Mouse (Mus musculus) bone marrow macrophage, adult 2 months (primary cell): ENCODE results near the gene Asrgl1. TPM values are rescaled to one million over a fixed set of nuclear protein-coding genes. Genes with fewer than 3 reads are reported as not detected.

ENCODE experiments used
- H3K27ac ChIP-seq: 2 replicates; pipeline ENCODE4 v1.5.1; 2012; ENCODE audit warnings: low read depth, low read length; ENCODE audit not compliant: insufficient read depth
- H3K4me1 ChIP-seq: 2 replicates; pipeline ENCODE4 v1.6.1; 2012; ENCODE audit warnings: low read length; ENCODE audit not compliant: control insufficient read depth, insufficient read depth
- H3K4me3 ChIP-seq: 2 replicates; pipeline ENCODE4 v1.5.1; 2012; ENCODE audit warnings: mild to moderate bottlenecking, low read length, moderate library complexity; ENCODE audit not compliant: insufficient read depth
- CTCF ChIP-seq: IDR thresholded peaks from 2 replicates; pipeline ENCODE4 v1.5.1; 2012; ENCODE audit warnings: low read depth, mild to moderate bottlenecking, low read length, moderate library complexity
- POLR2A ChIP-seq: IDR thresholded peaks from 2 replicates; pipeline ENCODE4 v1.6.1; 2012; ENCODE audit warnings: mild to moderate bottlenecking, low read depth, low read length, borderline replicate concordance
- polyA plus RNA-seq: library from polyadenylated mRNA; stranded (reverse); fragments of >200 nt; gene quantifications from 2 replicates; pipeline ENCODE4 v1.2.4, GENCODE M21; 2012; ENCODE audit not compliant: missing spikeins, insufficient read depth, insufficient read length

The Asrgl1 gene
- polyA plus RNA-seq, 1 experiment, result 4.0 TPM

DNA sequence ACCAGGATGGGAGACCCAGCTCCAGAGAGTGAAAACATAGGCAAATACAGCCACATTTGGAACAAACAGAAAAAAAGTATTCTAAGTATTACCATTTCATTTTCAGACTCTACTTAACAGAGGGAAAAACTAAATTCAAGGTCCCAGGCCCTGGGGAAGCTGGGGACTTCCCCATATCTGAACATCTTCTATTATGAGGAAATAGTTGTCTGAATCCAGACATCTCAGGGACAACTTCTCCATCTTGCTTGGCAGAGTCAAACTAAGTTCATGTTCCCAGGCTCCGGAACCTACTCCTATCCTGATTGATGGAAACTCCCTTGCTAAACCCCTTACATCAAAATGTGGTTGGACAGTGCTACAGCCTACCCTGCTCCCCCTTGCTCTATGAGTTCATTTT lies 13.0 kb downstream of the Asrgl1 start:
- Histone ChIP-seq H3K27ac (no peak overlapping the region), H3K4me3 (no peak overlapping the region), H3K4me1 (peaks cover 7% of the 10 kb centered on the region)
- TF ChIP-seq POLR2A (no peak), CTCF (no peak)

DNA sequence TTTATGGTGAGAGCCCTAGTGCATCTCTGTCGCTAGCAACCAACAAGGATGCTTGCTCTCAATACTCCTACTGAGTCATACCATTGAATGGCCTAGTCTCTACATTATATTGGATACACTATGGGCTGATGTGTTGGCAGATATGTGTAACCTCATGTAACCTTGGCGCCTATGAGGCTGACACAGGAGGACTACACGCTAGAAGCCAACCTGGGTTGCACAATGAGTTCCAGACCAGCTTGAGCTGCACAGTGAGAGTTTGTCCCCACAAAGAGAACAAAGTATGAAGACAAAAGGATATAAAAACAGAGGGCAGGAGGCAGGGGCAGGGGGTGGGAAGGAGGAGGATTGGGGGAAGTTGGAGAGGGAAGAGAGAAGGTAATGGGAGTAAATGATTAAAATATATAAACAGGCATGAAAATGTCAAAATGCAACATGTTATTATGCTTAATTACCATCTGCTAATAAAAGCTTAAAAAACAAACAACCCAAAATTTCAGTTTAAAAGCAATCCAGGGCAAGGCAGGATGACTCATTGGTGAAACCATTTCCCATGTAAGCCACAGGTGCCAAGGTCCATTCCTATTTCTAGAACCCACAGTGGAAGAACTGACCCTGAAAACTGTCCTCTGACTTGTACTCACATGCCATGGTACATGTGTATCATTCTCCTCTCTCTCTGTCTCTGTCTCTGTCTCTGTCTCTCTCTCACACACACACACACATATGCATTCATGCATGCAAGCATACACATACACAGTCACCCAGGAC lies 15.6 kb downstream of the Asrgl1 start:
- TF ChIP-seq CTCF (no peak), POLR2A (no peak)
- H3K4me3 ChIP-seq, result no peak overlapping the region
- peaks cover 7% of the 10 kb centered on the region for H3K4me1 ChIP-seq
- no peak overlapping the region for H3K27ac ChIP-seq

DNA sequence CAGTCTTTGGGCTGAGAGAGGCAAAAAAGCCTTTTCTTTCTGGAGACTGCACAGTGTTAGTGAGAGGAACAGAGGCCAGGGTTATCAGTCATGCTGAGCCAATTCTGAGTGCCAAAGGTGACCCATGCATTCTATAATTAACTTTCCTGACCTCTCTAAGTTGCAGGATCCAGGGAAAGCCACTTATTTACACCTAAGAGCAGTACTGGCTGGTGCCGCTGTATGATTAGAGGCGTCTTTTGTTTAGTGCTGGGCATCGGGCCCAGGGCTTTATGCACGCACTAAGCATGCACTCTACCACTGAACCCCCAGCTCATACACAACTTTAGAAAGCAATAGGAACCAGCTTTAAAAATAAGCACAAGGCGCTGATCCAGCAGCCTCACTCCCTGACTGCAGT lies 18.2 kb downstream of the Asrgl1 start:
- Histone ChIP-seq H3K4me1 (peaks cover 6% of the 10 kb centered on the region), H3K4me3 (no peak overlapping the region), H3K27ac (no peak overlapping the region)
- no peak for TF ChIP-seq CTCF
- no peak for TF ChIP-seq POLR2A

DNA sequence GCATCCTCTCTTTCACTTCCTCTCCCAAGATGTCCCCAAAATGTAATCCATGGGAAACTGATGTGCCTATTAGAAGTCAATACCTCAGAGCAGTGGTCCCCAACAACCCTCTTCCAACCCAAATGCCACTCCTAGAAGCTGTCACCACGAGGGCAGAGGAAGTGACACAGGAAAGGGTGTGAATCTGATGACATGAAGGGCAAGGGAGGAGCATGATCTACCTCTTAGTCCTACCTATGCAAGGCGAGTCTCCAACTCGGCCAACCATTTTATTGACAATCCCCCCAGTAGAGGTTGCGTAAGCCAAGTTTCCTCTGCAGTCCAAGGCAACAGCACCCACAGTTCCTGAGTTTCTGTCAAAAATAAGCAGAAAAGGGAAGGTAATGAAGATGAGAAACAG lies 19.2 kb downstream of the Asrgl1 start:
- H3K27ac ChIP-seq, result no peak overlapping the region
- no peak overlapping the region for H3K4me3 ChIP-seq
- H3K4me1 ChIP-seq, result no peaks in the 10 kb centered on the region
- TF ChIP-seq CTCF (no peak), POLR2A (no peak)

DNA sequence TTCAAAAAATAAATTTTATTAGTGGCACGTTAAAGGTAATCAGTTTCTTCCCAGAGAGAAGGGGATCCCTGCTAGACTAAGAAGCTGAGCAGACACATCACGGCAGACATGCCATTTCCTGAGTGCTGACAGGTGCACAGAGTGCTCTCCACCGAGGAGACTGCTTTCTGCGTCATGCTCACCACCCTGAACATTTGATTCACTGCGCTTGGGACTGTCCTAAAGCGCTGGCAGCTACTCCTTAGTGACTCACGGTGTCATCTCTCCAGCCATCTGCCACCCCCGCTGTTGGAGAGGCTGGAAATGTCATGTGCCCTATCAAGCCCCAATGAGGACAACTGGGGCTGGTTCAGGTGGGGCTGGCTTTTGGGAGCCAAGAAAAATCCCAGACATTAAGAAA lies 23.4 kb downstream of the Asrgl1 start:
- Histone ChIP-seq H3K4me1 (peaks cover 5% of the 10 kb centered on the region), H3K27ac (no peak overlapping the region), H3K4me3 (no peak overlapping the region)
- no peak for TF ChIP-seq POLR2A
- TF ChIP-seq CTCF, result no peak

DNA sequence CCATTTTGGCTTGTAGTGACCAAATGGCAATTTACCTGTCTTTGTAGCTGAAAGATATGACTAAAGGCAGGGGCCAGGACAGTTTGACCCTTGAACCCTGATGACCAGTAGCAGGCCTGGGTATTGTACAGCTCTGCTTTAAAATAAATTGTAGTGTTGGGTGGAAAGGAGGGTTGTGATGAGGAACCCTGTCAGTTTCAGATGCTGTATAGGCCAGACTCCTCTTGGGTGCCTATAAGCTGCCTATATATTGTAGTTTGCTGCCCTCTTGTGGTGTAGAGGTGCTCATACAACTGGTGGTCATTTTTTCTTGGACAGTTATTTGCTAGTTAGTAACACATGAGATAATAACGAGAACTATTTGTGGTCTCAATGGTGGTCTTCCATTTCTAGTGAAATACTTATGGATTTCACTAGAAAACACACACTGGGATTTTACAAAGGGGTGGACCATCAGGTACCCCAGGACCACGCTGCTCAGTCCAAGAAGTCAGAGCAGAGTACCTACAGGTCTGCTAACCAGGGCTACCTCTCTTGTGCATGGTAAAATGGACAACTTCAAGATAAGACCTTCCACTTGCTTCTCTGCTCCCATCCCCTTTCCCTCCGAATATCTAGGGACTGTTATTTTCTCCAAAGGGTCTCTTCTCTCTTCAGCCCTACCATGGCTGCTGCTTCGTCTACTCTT lies 25.1 kb downstream of the Asrgl1 start:
- H3K4me3 ChIP-seq, result no peak overlapping the region
- no peak overlapping the region for H3K27ac ChIP-seq
- no peak for TF ChIP-seq POLR2A
- TF ChIP-seq CTCF, result no peak
- peaks cover 5% of the 10 kb centered on the region for H3K4me1 ChIP-seq

DNA sequence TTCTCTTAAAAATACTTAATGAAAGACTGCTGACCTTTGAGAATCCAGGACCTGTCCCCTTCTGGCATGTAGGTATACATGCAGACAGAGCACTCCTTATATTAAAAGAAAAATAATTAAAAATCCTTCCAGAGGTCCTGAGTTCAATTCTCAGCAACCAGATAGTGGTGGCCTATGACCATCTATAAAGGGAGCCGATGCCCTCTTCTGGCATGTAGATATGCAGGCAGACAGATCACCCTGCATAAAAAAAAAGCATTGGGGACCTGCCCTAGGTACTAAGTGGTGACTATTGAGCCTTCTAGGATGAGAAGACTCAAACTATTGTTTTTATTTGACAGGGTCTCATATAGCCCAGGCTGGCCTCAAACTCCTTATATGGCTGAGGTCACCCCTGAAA lies 26.9 kb downstream of the Asrgl1 start:
- Histone ChIP-seq H3K4me3 (no peak overlapping the region), H3K27ac (no peak overlapping the region), H3K4me1 (peaks cover 5% of the 10 kb centered on the region)
- TF ChIP-seq CTCF (no peak), POLR2A (no peak)

DNA sequence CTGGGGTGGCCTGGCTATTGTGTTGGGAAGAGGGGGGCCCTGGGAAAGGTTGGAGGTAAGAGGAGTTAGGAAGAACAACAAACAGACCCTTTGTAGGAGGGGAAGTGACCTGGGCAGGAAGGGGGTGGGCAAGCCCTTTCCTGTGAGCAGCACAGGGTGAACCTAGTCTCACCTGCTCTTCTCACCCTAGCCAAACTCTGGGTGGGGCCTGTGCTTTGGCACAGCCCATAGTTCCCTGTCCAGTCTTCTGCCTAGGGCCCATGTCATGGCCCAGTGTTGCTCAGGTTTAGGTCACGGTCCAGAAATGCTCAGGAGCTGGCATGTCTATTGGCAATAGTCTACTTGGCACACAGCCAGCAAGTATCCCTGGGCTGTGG lies 28.1 kb downstream of the Asrgl1 start:
- TF ChIP-seq POLR2A (no peak), CTCF (no peak)
- Histone ChIP-seq H3K4me1 (peaks cover 5% of the 10 kb centered on the region), H3K4me3 (no peak overlapping the region), H3K27ac (no peak overlapping the region)

DNA sequence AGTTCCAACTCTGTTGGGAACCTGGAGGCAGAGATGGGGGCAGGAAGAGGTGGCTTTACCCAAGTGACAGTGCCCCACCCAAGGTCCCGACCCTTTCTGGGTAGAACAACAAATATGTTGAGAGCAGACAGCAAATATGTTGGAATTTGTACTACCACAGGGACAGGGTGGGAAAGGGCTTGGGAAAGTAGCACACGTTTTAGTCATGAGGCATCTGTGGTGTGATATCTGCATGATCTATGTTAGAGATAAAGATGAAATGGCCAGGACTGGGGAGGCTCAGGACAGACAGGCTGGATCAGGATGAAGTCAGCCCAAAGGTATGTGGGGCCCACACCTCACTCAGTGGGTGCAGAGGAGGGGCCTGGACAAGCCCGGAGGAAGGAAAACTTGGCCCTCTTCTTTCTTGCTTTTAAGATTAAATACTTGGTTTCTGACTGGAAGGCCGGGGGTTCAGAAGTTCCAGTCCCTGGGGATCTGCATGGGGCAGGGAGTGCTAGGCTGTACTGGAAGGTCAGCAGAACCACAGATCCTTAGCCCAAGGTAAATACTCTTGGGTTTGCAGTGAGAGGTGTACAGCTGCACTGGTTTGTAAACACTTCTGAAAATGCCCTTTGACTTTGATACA lies 28.6 kb downstream of the Asrgl1 start:
- no peak overlapping the region for H3K4me3 ChIP-seq
- TF ChIP-seq POLR2A (no peak), CTCF (no peak)
- no peak overlapping the region for H3K27ac ChIP-seq
- peaks cover 5% of the 10 kb centered on the region for H3K4me1 ChIP-seq

DNA sequence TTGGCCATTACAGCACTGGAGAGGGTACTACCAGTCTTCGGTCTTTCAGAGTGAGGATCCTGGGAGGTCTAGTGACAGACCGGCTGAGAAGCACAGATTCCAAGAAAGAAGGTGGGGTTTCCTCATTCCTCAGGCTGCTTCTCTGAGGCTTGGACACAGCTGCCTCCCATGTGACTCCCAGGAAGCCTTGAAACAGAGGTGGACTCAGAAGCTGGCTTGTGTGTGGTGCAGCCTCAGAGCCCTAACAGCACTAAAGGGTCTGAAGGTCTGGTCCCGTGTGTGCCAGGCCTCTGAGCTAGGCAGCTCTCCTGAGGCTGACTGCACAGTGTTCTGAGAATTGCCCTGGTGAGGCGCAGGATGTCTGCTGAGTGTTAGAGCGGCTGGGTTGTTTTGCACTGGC lies 29.3 kb downstream of the Asrgl1 start:
- Histone ChIP-seq H3K4me3 (no peak overlapping the region), H3K27ac (no peak overlapping the region)

More for the DNA sequence above, 29.3 kb downstream of the Asrgl1 start:
- H3K4me1 ChIP-seq, result peaks cover 5% of the 10 kb centered on the region
- TF ChIP-seq POLR2A (no peak), CTCF (no peak)
